Mouse (Mus musculus): Measurements from ENCODE around the gene Olfr517. TPM values are rescaled to one million over a fixed set of nuclear protein-coding genes. Genes with fewer than 3 reads are reported as not detected.

Gene Olfr517
- not detected in 2 replicates for total RNA-seq (2014; fragmentation: Nextera tagmentation)
- total RNA-seq (2017): not detected in 2 replicates

DNA sequence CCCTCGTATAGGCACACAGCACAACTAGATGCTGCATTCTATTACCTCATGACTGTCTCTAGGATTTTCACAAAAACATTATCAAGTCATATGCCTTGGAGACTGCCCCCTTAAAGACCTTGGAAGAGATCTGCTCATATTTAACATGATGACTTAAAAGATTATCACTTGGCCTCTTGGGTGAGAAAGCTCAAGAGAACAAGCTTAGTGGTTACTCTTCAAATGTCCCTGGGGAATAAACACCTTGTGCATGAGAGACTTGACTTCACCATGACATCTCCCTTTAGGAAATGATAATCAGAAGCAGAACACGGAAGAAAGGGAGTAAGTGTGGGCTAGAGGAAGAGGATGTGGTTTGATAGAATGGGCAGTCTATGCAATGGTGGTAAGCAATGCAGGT is at the start of gene Olfr517:
Gene Olfr517, minus strand, starts transcription at position 101 of the 400 bp plus-strand sequence.
- ATAC-seq (replicated peaks; ENCODE audit: low FRiP score, low TSS enrichment, poor library complexity, severe bottlenecking): no peak

GRCm38 (mm10) chr7:108903969-108904368 is 31.8 kb upstream of the Olfr517 start:
- no peak for ATAC-seq (replicated peaks; ENCODE audit: low FRiP score, low TSS enrichment, poor library complexity, severe bottlenecking)

- no peak for ATAC-seq (replicated peaks; ENCODE audit: low FRiP score, low TSS enrichment, poor library complexity, severe bottlenecking)
Measured at GRCm38 (mm10) chr7:108894320-108894719, 22.1 kb upstream of the Olfr517 start, which contains the start of gene Olfr519. Olfr519 (minus strand) TSS chr7:108894420.

GRCm38 (mm10) chr7:108884906-108885305 is 12.7 kb upstream of the Olfr517 start, which contains the start of gene Olfr518:
Olfr518 (minus strand) TSS chr7:108885006.
- ATAC-seq (replicated peaks; ENCODE audit: low FRiP score, low TSS enrichment, poor library complexity, severe bottlenecking): no peak

- no peak for ATAC-seq (replicated peaks; ENCODE audit: low FRiP score, low TSS enrichment, poor library complexity, severe bottlenecking)
Measured at GRCm38 (mm10) chr7:108850429-108850828, 21.8 kb downstream of the Olfr517 start, which contains the start of gene Olfr516. Olfr516 (minus strand) TSS chr7:108850529.

- ATAC-seq (replicated peaks; ENCODE audit: low FRiP score, low TSS enrichment, poor library complexity, severe bottlenecking): no peak
Measured at GRCm38 (mm10) chr7:108825897-108826296, 46.3 kb downstream of the Olfr517 start, which contains the start of gene Olfr514. Olfr514 (minus strand) TSS chr7:108825997.

Other genes with a start within 250 kb of the Olfr517 start
- not detected in 2 replicates for gene Olfr508, start 242.4 kb downstream of the Olfr517 start, total RNA-seq (2014; fragmentation: Nextera tagmentation)
- gene Olfr508, start 242.4 kb downstream of the Olfr517 start, total RNA-seq (2017): not detected in 2 replicates
- not detected in 2 replicates for gene Olfr509, start 220.5 kb downstream of the Olfr517 start, total RNA-seq (2014; fragmentation: Nextera tagmentation)
- not detected in 2 replicates for gene Olfr509, start 220.5 kb downstream of the Olfr517 start, total RNA-seq (2017)
- gene Olfr510, start 206.0 kb downstream of the Olfr517 start, total RNA-seq (2014; fragmentation: Nextera tagmentation): not detected in 2 replicates
- not detected in 2 replicates for gene Olfr510, start 206.0 kb downstream of the Olfr517 start, total RNA-seq (2017)
- not detected in 2 replicates for gene Olfr512, start 159.1 kb downstream of the Olfr517 start, total RNA-seq (2014; fragmentation: Nextera tagmentation)
- not detected in 2 replicates for gene Olfr512, start 159.1 kb downstream of the Olfr517 start, total RNA-seq (2017)
- gene Olfr513, start 121.4 kb downstream of the Olfr517 start, total RNA-seq (2014; fragmentation: Nextera tagmentation): not detected in 2 replicates
- gene Olfr513, start 121.4 kb downstream of the Olfr517 start, total RNA-seq (2017): not detected in 2 replicates
- not detected in 2 replicates for gene Olfr514, start 46.4 kb downstream of the Olfr517 start, total RNA-seq (2014; fragmentation: Nextera tagmentation)
- not detected in 2 replicates for gene Olfr514, start 46.4 kb downstream of the Olfr517 start, total RNA-seq (2017)
- gene Olfr516, start 21.9 kb downstream of the Olfr517 start, total RNA-seq (2014; fragmentation: Nextera tagmentation): not detected in 2 replicates
- gene Olfr516, start 21.9 kb downstream of the Olfr517 start, total RNA-seq (2017): not detected in 2 replicates
- gene Olfr518, start 12.6 kb upstream of the Olfr517 start, total RNA-seq (2014; fragmentation: Nextera tagmentation): not detected in 2 replicates
- gene Olfr518, start 12.6 kb upstream of the Olfr517 start, total RNA-seq (2017): not detected in 2 replicates
- not detected in 2 replicates for gene Olfr519, start 22.0 kb upstream of the Olfr517 start, total RNA-seq (2014; fragmentation: Nextera tagmentation)
- not detected in 2 replicates for gene Olfr519, start 22.0 kb upstream of the Olfr517 start, total RNA-seq (2017)
- 0.33 TPM in 1 of 2 replicates, not detected in the other for gene Nlrp10, start 57.8 kb upstream of the Olfr517 start, total RNA-seq (2014; fragmentation: Nextera tagmentation)
- gene Nlrp10, start 57.8 kb upstream of the Olfr517 start, total RNA-seq (2017): 0.15 TPM in 1 of 2 replicates, not detected in the other
- gene Eif3f, start 62.0 kb upstream of the Olfr517 start, total RNA-seq (2014; fragmentation: Nextera tagmentation): 241 and 316 TPM in 2 replicates
- gene Eif3f, start 62.0 kb upstream of the Olfr517 start, total RNA-seq (2017): 53.5 and 112 TPM in 2 replicates
- gene Tub, start 78.0 kb upstream of the Olfr517 start, total RNA-seq (2014; fragmentation: Nextera tagmentation): not detected in 2 replicates
- not detected in 2 replicates for gene Tub, start 78.0 kb upstream of the Olfr517 start, total RNA-seq (2017)
- 1.2 TPM in 1 of 2 replicates, not detected in the other for gene Ric3, start 211.0 kb upstream of the Olfr517 start, total RNA-seq (2014; fragmentation: Nextera tagmentation)
- gene Ric3, start 211.0 kb upstream of the Olfr517 start, total RNA-seq (2017): 0.11 and 0.75 TPM in 2 replicates